Mouse (Mus musculus): Measurements from ENCODE around the gene Hist1h2br.
A peak's percentile ranks its signal among the peaks of the same experiment; 100 is the strongest.
"Not testable (repeated sequence)": the region's sequence is repeated elsewhere in the genome, so short reads cannot be mapped to it uniquely, and the experiment has no call there.

Gene Hist1h2br

GRCm38 (mm10) chr13:21833461-21833860, at the start of gene Hist1h2br, which contains the start of gene Hist1h2ap:
Gene Hist1h2br, plus strand, starts transcription at chr13:21833743.
Gene Hist1h2ap, minus strand, starts transcription at chr13:21833507.
- DNase-seq = not testable (repeated sequence)

- DNase-seq = no peak
These were observed 49.2 kb upstream of the Hist1h2br start for GRCm38 (mm10) chr13:21784311-21784710.

DNA sequence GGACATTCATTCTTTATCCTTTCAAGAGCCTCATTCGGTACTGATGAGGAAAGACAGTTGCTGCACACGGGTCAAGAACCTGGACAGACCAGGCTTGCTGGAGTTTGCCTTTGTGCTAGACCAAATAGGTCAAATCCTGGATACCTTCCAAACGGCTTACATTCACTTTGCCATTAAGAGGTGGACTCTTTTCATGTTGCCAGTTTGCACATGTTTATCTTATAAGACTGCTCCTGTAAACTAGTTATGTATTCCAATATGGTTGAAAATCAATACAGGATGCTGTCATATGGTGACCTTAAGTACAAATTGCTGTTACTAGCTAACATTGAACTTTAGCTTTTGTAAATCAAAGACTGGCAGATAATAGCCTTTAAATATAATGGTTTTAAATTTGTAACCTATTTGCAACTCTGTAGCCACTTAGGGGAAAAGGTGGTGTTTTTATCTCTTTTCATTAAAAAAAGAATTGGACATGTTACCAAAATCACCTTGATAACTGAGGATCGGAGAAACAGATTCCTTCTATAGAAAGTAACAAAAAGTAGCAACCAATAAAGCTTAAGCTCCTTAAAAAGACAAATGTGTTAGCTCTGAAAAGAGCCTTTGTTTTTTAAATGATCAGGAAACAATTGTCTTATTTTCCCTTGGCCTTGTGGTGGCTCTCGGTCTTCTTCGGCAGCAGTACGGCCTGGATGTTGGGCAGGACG, 47.2 kb upstream of the Hist1h2br start:
- no peak for DNase-seq

DNA sequence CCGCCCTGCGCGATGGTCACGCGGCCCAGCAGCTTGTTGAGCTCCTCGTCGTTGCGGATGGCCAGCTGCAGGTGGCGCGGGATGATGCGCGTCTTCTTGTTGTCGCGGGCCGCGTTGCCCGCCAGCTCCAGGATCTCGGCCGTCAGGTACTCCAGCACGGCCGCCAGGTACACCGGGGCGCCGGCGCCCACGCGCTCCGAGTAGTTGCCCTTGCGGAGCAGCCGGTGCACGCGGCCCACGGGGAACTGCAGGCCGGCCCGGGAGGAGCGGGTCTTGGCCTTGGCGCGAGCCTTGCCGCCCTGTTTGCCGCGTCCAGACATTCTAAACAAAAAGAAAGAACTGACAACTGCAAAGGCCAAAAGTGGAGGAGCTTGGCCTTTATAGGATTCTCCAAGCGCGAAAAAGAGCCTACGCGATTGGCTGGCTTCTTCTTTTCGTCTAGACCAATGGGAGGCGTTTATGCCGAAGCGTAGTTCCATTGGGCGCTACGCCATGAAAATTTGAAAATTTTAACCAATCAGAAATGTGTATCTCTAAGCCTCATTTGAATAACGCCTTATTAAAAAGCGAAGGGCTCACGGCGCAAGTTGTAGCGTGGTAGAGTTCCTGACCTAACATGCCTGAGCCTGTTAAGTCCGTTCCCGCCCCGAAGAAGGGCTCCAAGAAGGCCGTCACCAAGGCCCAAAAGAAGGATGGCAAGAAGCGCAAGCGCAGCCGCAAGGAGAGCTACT, 46.5 kb upstream of the Hist1h2br start, which contains the start of the genes Hist1h2an and Hist1h2bp:
Gene Hist1h2an (minus strand): TSS at position 320 of the 731 bp plus-strand sequence.
Gene Hist1h2bp (plus strand): TSS at position 563 of the 731 bp plus-strand sequence.
- DNase-seq = peak; percentile 93

GRCm38 (mm10) chr13:21787760-21788593, 45.6 kb upstream of the Hist1h2br start:
- DNase-seq = no peak

DNA sequence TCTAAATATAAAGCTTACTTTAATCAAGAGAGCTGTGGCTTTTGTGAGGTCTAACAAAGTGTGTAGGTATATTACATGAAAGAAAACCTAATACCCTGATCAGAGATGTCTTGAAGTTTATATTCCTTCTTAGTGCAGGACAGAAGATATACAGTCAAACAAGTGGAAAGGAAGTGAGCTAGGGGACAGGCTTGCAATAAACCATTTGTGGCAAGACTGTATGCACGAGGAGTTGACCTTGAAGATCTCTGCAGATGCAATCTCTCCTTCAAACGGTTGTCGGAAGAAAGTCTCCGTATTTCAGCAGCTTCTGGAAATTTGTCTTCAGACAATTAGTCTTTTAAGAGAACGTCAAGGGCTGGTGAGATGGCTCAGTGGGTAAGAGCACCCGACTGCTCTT, 43.6 kb upstream of the Hist1h2br start:
- DNase-seq = no peak

DNA sequence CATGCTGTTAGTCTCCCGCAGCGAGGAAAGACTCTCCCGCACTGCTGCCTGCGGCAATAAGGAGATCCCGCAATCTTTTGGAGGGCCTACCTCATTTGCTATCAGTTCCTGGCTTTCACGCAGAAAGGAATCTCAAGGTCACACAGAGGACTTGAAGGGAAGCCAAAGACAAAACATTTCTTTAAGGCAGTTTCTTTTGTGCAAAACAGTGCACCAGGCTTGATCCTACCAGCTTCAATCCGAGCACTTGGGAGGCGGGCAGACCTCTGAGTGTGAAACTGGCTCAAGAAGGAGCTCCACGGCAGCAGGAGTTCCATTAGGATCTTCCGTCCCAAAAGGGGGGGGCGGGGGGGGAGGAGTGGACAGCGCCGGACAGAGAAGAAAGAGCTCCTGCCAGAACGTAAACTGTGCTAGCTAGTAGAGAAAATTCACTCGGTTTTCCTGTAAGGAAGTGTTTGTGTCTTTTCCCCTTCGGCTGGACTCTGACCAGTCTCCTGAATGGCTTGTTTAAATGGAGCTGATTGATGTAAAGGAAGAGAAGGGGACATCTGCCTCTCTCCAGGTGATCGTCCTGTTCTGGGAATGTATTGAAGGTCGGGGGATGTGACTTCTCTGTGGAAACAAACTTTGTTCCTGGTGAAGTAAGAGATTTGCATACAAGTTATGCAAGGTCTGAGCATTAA, 42.8 kb upstream of the Hist1h2br start:
- DNase-seq = no peak

DNA sequence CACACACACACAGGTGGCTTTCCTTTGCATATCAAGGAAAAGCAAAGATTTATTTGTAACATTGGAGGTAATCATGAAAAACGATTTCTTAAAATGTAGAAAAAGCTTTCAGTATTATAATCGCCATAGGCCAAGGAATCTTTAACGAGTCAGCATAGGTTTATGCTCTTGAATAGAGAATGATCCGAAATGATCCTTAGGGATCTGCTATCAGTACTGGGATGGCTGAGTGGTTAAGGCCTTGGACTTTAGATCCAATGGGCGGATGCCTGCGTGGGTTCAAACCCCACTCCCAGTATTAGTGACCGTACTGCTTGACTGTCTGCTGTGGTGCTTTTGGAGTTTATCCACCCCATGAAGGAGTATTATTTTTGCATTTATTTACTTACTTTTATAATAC, 38.0 kb upstream of the Hist1h2br start:
- no peak for DNase-seq

DNA sequence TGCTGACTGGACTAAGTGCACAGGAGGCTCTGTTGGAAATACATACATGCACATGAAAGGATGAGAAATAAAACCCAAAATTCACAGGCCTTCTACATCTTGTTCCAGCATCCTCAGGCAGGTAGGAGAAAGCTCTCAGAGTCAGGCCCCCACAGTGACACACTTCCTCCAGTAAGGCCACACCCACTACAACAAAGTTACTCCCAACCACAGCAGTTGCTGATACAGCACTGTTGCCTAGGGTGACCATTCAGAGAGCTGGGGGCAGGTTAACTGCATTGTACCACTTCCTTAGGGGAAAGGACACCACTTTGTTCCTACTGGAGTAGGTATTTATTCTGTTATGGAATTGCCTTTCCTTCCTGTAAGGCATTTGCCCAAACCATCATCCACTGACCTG, 36.4 kb upstream of the Hist1h2br start:
- not testable (repeated sequence) for DNase-seq

DNA sequence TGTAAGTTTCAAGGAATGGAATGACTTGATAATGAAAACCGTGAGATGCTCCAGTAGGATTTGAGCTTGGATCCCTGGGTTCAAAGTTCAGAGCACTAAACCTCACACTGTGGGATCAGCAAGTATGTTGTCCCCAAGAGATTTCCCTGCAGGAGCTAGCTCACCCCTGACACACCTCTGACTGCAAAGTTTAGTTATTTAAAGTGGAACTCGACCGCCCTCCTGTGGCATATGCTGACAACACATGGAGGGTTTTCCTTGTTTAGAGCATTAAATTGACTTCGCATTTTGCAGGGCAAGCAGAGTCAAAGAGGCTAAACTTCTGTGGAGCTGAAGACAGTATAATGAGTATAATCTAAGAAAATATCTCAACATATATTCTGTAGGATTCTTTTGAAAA, 30.5 kb upstream of the Hist1h2br start:
- not testable (repeated sequence) for DNase-seq

GRCm38 (mm10) chr13:21810073-21810472, 23.5 kb upstream of the Hist1h2br start, which contains the start of the genes Hist1h2bq and Hist1h2ao:
Gene Hist1h2bq, minus strand, starts transcription at chr13:21810197.
Gene Hist1h2ao, plus strand, starts transcription at chr13:21810465.
- not testable (repeated sequence) for DNase-seq

GRCm38 (mm10) chr13:21811074-21811473, 22.5 kb upstream of the Hist1h2br start:
- DNase-seq = not testable (repeated sequence)

DNA sequence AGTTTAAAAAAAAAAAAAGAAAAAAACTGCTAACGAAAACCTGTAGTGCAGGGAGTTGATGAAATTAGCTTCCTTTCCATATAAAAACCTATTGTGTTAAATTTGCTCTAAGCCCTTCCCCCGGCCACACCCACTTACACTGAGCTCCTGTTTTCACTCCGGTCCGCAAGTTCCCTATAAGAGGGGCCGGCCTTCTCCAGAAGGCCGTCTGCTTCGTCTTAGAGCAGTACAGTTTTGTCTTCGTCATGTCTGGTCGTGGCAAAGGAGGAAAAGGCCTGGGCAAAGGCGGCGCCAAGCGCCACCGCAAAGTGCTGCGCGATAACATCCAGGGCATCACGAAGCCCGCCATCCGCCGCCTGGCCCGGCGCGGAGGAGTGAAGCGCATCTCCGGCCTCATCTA, 22.0 kb upstream of the Hist1h2br start, which contains the start of gene Hist1h4m:
Gene Hist1h4m (plus strand): TSS at position 208 of the 400 bp plus-strand sequence.
- not testable (repeated sequence) for DNase-seq

DNA sequence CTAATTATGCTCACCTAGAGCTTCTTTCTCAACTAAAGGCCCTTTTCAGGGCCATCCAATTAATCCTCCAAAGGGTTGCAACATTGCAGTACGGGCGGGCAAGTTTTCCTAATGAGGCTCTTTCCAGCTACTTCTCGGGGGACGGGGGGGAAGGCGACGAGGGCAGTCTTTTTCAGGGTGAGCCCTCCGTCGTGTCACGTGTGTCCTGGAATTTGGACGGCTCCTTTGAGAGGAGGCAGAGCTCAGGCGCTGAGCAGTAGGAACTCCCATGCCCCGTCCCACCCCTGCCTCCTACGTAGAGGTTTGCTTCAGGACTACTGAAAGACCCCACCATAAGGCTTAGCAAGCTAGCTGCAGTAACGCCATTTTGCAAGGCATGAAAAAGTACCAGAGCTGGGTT, 21.5 kb upstream of the Hist1h2br start:
- DNase-seq = not testable (repeated sequence)

DNA sequence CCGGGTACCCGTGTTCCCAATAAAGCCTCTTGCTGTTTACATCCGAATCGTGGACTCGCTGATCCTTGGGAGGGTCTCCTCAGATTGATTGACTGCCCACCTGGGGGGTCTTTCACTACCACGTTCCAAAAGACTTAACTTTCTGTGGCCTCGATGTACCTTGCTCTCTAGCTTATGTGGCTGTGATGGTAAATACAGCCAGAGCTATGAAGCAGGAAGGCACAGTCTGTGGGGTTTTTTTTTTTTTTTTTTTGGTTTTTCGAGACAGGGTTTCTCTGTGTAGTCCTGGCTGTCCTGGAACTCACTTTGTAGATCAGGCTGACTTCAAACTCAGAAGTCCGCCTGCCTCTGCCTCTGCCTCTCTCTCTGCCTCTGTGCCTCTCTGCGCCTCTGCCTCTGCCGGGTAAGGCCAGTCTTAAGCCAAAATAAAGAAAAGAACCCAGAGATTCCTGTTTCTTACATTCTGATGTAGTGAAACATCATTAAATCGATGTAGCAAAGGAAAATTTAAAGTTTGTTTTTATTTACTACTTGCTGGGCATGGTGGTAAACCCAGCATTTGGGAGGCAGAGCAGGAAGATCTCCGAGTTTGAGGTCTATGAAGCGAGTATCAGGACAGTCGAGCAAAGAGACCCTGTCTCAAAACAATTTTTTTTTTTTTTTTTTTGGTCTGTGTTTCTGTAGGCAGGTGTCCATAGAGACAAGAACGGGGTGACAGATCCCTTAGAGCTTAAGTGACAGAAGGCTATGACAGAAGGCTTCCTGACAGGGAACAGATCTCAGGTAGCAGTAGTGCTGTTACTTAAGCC, 13.3 kb upstream of the Hist1h2br start:
- not testable (repeated sequence) for DNase-seq

DNA sequence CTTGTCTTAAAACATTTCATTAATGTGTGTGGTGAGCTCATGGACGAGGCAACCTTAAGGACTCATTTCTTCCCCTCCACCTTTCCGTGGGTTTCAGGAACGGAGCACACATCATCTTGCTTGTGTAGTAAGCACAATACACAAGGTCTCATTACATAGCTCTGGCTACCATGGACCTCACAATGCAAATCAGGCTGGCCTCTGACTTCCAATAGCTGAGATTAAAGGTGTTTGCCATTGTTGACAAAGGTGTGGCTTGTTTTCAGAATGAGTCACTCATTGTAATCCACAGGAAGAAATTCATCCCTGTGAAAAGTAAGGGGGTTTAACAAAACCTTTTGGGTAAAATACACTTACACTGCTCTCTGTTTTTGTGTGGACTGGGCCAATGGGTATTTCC, 5.0 kb upstream of the Hist1h2br start:
- DNase-seq = no peak

DNA sequence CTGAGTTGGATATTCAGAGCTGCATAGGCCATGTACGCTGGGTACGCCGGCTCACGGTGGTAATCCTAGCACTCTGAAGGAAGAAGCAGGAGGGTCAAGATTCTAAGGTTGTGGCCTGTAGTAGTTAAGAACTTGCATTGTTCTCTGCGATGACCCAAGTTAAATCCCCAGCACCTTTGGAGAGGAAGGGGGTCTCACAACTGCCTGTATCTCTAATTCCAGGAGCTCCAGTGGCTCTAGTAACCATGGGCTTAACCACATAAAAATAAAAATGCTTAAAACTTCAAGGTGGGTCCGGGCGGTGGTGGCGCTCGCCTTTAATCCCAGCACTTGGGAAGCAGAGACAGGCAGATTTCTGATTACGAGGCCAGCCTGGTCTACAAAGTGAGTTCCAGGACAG, 3.2 kb upstream of the Hist1h2br start:
- no peak for DNase-seq

GRCm38 (mm10) chr13:21831418-21832394, 1.8 kb upstream of the Hist1h2br start, which contains the start of gene Hist1h4n:
Gene Hist1h4n, minus strand, starts transcription at chr13:21832196.
- DNase-seq = not testable (repeated sequence)

DNA sequence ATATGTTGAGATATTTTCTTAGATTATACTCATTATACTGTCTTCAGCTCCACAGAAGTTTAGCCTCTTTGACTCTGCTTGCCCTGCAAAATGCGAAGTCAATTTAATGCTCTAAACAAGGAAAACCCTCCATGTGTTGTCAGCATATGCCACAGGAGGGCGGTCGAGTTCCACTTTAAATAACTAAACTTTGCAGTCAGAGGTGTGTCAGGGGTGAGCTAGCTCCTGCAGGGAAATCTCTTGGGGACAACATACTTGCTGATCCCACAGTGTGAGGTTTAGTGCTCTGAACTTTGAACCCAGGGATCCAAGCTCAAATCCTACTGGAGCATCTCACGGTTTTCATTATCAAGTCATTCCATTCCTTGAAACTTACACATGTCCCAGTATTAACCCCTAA, 7.0 kb downstream of the Hist1h2br start:
- DNase-seq = not testable (repeated sequence)

DNA sequence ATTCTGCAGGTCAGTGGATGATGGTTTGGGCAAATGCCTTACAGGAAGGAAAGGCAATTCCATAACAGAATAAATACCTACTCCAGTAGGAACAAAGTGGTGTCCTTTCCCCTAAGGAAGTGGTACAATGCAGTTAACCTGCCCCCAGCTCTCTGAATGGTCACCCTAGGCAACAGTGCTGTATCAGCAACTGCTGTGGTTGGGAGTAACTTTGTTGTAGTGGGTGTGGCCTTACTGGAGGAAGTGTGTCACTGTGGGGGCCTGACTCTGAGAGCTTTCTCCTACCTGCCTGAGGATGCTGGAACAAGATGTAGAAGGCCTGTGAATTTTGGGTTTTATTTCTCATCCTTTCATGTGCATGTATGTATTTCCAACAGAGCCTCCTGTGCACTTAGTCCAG, 12.8 kb downstream of the Hist1h2br start:
- not testable (repeated sequence) for DNase-seq

All from cerebellum, adult 8-10 months (tissue).